Mouse (Mus musculus) common myeloid progenitor, adult 5-6 weeks (primary cell): Measurements from ENCODE around the gene Ramp3. TPM values are rescaled to one million over a fixed set of nuclear protein-coding genes. Genes with fewer than 3 reads are reported as not detected.

Source experiments
- ATAC-seq: replicated peaks from 2 replicates; pipeline ENCODE4 v1.8.0; 2016; ENCODE audit warnings: low read depth, mild to moderate bottlenecking, moderate TSS enrichment, inconsistent platforms; ENCODE audit not compliant: poor library complexity, severe bottlenecking
- total RNA-seq: library from RNA; stranded (forward); fragments of 200-1000, 187-1606 nt; gene quantifications from 2 replicates; pipeline ENCODE4 v1.2.3, GENCODE M21; 2017

Gene Ramp3
- total RNA-seq, 1 experiment from 2014 or later = not detected

DNA sequence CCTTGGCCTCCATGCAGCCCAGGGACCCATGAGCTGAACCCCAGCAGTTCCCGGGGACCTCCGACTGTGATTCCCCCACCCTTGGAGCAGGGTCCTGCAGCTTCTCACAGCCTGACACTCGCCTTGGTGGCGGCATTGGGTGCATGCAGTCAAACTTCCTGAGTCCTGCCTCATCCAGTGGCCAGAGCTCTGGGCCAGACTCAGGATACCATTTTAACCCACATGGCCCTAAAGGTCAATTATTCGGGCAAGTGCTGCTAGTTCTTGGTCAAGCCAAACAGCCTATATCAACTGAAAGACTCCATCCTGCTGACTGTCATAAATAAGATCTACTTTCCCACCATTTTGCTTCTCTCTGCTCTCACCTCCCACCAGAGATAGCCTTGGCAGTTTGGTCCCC, 62.4 kb downstream of the Ramp3 start:
- no peak for ATAC-seq

DNA sequence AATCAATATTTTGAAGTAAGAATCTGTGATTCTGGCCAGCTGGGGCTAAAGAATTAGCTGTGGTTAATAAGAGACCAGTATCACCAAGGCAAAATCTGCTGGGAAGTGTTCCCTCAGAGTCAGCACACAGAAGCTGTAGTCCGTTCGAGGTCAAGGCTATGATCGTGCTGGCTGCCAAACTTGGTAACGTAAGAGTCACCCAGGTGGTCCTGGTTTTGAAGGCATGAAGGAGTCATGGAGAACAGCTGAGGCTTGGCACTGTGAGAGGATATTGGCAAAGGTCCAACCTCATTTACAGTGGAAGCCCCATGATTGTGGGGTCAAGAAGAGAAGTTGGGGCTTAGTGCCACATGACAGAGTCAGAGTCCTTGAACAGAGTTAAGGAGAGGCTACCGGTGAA, 68.6 kb downstream of the Ramp3 start:
- ATAC-seq = no peak

Other genes starting within 250 kb of the Ramp3 start
- gene Ppia, start 243.1 kb upstream of the Ramp3 start, total RNA-seq = 2,015 and 2,091 TPM in 2 replicates
- 88.8 and 129 TPM in 2 replicates for gene H2afv, start 214.1 kb upstream of the Ramp3 start, total RNA-seq
- gene Purb, start 182.6 kb upstream of the Ramp3 start, total RNA-seq = 65.8 and 78.7 TPM in 2 replicates
- 27.1 and 38.1 TPM in 2 replicates for gene Myo1g, start 137.6 kb upstream of the Ramp3 start, total RNA-seq
- 36.7 and 39.4 TPM in 2 replicates for gene Ccm2, start 111.6 kb upstream of the Ramp3 start, total RNA-seq
- gene Nacad, start 52.5 kb upstream of the Ramp3 start, total RNA-seq = not detected in 2 replicates
- gene Tbrg4, start 32.5 kb upstream of the Ramp3 start, total RNA-seq = 33.6 and 73.2 TPM in 2 replicates
- not detected in 2 replicates for gene Wap, start 19.9 kb upstream of the Ramp3 start, total RNA-seq
- not detected in 2 replicates for gene Gm11983, start 179.1 kb downstream of the Ramp3 start, total RNA-seq